Mouse (Mus musculus): ENCODE data around the gene Mrpl33. TPM values are rescaled to one million over a fixed set of nuclear protein-coding genes. Genes with fewer than 3 reads are reported as not detected.
A peak's percentile ranks its signal among the peaks of the same experiment; 100 is the strongest.

Mrpl33 gene
- polyA plus RNA-seq, 1 experiment from 2014 or later = 165 TPM

DNA sequence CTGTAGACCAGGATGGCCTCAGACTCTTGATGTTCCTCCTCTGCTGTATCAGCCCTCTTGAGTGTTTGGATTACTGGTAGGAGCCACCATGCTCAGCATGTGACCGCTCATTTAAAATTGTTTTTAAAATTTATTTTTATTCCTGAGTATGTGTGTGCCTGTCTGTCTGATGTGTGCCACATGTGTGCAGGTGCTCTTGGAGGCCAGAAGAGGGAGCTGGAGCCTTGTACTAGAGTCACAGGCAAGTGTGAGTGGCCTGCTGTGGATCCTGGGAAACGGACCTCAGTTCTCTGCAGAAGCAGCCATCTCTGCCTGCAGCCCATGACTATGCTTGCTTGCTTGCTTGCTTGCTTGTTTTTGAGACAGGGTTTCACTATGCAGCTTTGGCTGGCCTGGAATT, 2.4 kb downstream of the Mrpl33 start:
- Histone ChIP-seq H3K9me3 (ENCODE audit: low read length) (no peaks in the 10 kb centered on the region), H3K4me1 (ENCODE audit: insufficient read depth) (peaks cover 16% of the 10 kb centered on the region), H3K9ac (replicated peaks) (no peak overlapping the region), H3K27ac (ENCODE audit: low read depth) (no peak overlapping the region), H3K27me3 (ENCODE audit: insufficient read depth, low read length) (no peaks in the 10 kb centered on the region), H3K4me3 (ENCODE audit: low read depth, low read length) (no peak overlapping the region), H3K4me2 (ENCODE audit: low read depth, low read length) (no peak overlapping the region), H3K36me3 (replicated peaks; ENCODE audit: insufficient read depth, low read length) (no peaks in the 10 kb centered on the region)
- ATAC-seq (no peak), DNase-seq (no peak)
- TF ChIP-seq CTCF (IDR thresholded peaks at IDR 0.05; ENCODE audit: low read depth) (peak; percentile 54), EP300 (IDR thresholded peaks at IDR 0.05; ENCODE audit: low read depth) (no peak)
- 73% methylated on average over 2 of the region's 2 CpGs for WGBS (ENCODE audit: insufficient replicate concordance)

DNA sequence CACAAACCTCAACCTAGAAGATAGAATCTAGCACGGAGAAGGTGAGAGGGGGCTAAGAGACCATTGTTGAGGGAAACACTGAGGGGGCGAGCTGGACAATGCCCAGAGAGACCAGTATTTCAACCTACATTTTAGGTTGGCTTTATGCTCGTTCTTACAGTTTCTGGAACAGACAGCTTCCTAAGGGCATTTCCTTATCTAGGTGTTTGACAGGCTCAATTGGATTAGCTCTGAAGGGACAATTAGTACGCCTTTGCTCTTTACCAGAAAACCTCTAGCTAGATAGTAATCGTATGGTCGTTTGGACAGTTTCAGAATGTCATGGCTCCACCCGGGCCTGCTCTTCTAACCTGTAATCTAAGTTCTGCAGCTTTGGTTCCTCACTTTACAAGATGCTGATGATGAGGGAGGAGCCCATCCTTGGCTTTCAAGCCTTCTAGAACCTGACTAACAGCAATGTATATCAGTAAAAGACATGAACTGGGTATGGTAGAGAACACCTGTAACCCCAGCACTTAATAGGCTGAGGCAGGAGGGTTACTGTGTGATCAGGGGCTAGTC, 4.5 kb downstream of the Mrpl33 start:
- H3K36me3 ChIP-seq (replicated peaks; ENCODE audit: insufficient read depth, low read length) = no peaks in the 10 kb centered on the region
- no peak for DNase-seq
- H3K4me3 ChIP-seq (ENCODE audit: low read depth, low read length) = no peak overlapping the region
- ATAC-seq = no peak
- no peak for TF ChIP-seq CTCF (IDR thresholded peaks at IDR 0.05; ENCODE audit: low read depth)
- TF ChIP-seq EP300 (IDR thresholded peaks at IDR 0.05; ENCODE audit: low read depth) = no peak
- no peaks in the 10 kb centered on the region for H3K9me3 ChIP-seq (ENCODE audit: low read length)
- no peaks in the 10 kb centered on the region for H3K27me3 ChIP-seq (ENCODE audit: insufficient read depth, low read length)
- 63% methylated on average over 7 of the region's 7 CpGs for WGBS (ENCODE audit: insufficient replicate concordance)
- H3K27ac ChIP-seq (ENCODE audit: low read depth) = no peak overlapping the region
- H3K9ac ChIP-seq (replicated peaks) = no peak overlapping the region
- no peak overlapping the region for H3K4me2 ChIP-seq (ENCODE audit: low read depth, low read length)
- H3K4me1 ChIP-seq (ENCODE audit: insufficient read depth) = peaks cover 17% of the 10 kb centered on the region

DNA sequence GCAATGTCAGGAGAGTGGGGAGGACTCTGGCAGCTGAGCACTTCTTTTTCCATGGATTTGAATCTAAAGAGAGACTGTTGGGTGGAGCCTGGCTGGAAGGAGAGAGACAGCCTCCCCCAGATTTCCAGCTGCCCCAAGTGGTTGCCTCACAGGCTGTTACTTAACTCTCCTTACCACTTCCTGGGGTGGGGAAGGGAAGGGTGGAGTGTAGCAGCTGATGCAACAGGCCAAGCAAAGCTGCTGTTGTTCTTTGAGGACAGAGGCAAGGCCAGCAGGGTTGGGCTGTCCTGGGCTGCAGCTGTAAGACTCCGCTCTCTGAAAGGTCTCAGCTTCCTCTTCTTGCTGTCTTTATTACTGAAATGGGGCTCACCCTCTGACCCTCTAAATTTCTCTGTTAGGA, 5.6 kb downstream of the Mrpl33 start:
- Histone ChIP-seq H3K36me3 (replicated peaks; ENCODE audit: insufficient read depth, low read length) (no peaks in the 10 kb centered on the region), H3K4me2 (ENCODE audit: low read depth, low read length) (0 out of 2 replicates have a peak overlapping the region, but pooled peaks have one; percentile 26), H3K4me1 (ENCODE audit: insufficient read depth) (peaks cover 6% of the 10 kb centered on the region), H3K9me3 (ENCODE audit: low read length) (no peaks in the 10 kb centered on the region), H3K27ac (ENCODE audit: low read depth) (peak overlapping the region; percentile 83), H3K9ac (replicated peaks) (0 out of 2 replicates have a peak overlapping the region, but pooled peaks have one; percentile 8), H3K4me3 (ENCODE audit: low read depth, low read length) (no peak overlapping the region), H3K27me3 (ENCODE audit: insufficient read depth, low read length) (no peaks in the 10 kb centered on the region)
- ATAC-seq (peak; percentile 88), DNase-seq (peak; percentile 64)
- TF ChIP-seq CTCF (IDR thresholded peaks at IDR 0.05; ENCODE audit: low read depth) = no peak
- TF ChIP-seq EP300 (IDR thresholded peaks at IDR 0.05; ENCODE audit: low read depth) = peak; percentile 62; the same call in 1 of the 2 replicates
- WGBS (ENCODE audit: insufficient replicate concordance) = 47% methylated on average over 1 of the region's 1 CpGs

- no peak overlapping the region for H3K4me2 ChIP-seq (ENCODE audit: low read depth, low read length)
- WGBS (ENCODE audit: insufficient replicate concordance) = 83% methylated on average over 6 of the region's 6 CpGs
- no peaks in the 10 kb centered on the region for H3K36me3 ChIP-seq (replicated peaks; ENCODE audit: insufficient read depth, low read length)
- no peak for DNase-seq
- no peak overlapping the region for H3K9ac ChIP-seq (replicated peaks)
- no peaks in the 10 kb centered on the region for H3K9me3 ChIP-seq (ENCODE audit: low read length)
- ATAC-seq = no peak
- no peak overlapping the region for H3K4me3 ChIP-seq (ENCODE audit: low read depth, low read length)
- H3K27me3 ChIP-seq (ENCODE audit: insufficient read depth, low read length) = no peaks in the 10 kb centered on the region
- TF ChIP-seq CTCF (IDR thresholded peaks at IDR 0.05; ENCODE audit: low read depth) = no peak
- TF ChIP-seq EP300 (IDR thresholded peaks at IDR 0.05; ENCODE audit: low read depth) = no peak
- H3K4me1 ChIP-seq (ENCODE audit: insufficient read depth) = peaks cover 4% of the 10 kb centered on the region; the same call in 1 of the 2 replicates
- H3K27ac ChIP-seq (ENCODE audit: low read depth) = no peak overlapping the region
These were observed 7.0 kb downstream of the Mrpl33 start for GRCm38 (mm10) chr5:31603766-31604165.

- no peak overlapping the region for H3K27ac ChIP-seq (ENCODE audit: low read depth)
- 47% methylated on average over 3 of the region's 3 CpGs for WGBS (ENCODE audit: insufficient replicate concordance)
- DNase-seq = no peak
- no peak overlapping the region for H3K4me2 ChIP-seq (ENCODE audit: low read depth, low read length)
- H3K36me3 ChIP-seq (replicated peaks; ENCODE audit: insufficient read depth, low read length) = no peaks in the 10 kb centered on the region
- no peak overlapping the region for H3K4me3 ChIP-seq (ENCODE audit: low read depth, low read length)
- no peak overlapping the region for H3K9ac ChIP-seq (replicated peaks)
- H3K4me1 ChIP-seq (ENCODE audit: insufficient read depth) = peaks cover 4% of the 10 kb centered on the region; the same call in 1 of the 2 replicates
- no peaks in the 10 kb centered on the region for H3K9me3 ChIP-seq (ENCODE audit: low read length)
- no peak for ATAC-seq
- TF ChIP-seq EP300 (IDR thresholded peaks at IDR 0.05; ENCODE audit: low read depth) = no peak
- TF ChIP-seq CTCF (IDR thresholded peaks at IDR 0.05; ENCODE audit: low read depth) = no peak
- no peaks in the 10 kb centered on the region for H3K27me3 ChIP-seq (ENCODE audit: insufficient read depth, low read length)
These were observed 9.4 kb downstream of the Mrpl33 start for GRCm38 (mm10) chr5:31606151-31606550.

DNA sequence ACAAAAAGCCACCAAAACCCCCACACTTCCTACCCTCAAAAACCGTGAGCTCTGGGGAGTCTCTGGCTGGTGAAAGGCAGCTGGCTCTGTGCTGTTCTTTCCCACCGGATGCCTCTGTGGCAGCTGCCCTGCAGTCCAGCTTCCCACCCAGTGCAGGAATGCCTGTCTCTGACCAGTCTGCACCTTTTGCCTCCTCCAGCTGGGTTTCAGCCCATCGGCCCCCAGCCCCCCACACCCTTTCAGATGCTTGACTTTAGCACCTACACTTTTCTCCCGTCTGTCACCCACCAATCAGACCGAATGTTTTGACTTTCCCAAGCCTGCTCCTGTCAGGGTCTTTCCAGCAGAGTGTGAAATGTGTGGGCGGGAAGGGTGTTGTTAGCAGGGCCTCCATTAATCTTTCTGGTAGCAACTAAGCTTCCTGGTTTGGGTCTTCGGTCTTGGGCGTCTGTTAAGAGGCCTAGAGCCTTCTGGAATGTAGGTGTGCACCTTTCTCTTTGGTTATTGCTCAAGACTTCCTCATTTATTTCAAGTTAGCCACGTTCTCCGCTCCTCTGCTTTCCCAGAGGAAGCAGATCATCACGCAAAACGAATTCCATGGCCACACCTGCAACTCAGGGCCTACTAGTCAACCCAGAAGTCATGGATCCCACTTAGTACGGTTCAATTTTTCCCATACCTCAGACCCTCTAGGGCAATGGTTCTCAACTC, 13.8 kb downstream of the Mrpl33 start:
- WGBS (ENCODE audit: insufficient replicate concordance) = 66% methylated on average over 13 of the region's 13 CpGs
- Histone ChIP-seq H3K4me3 (ENCODE audit: low read depth, low read length) (no peak overlapping the region), H3K27ac (ENCODE audit: low read depth) (no peak overlapping the region), H3K9me3 (ENCODE audit: low read length) (no peaks in the 10 kb centered on the region), H3K9ac (replicated peaks) (no peak overlapping the region), H3K4me1 (ENCODE audit: insufficient read depth) (peaks cover 12% of the 10 kb centered on the region), H3K4me2 (ENCODE audit: low read depth, low read length) (no peak overlapping the region), H3K36me3 (replicated peaks; ENCODE audit: insufficient read depth, low read length) (no peaks in the 10 kb centered on the region), H3K27me3 (ENCODE audit: insufficient read depth, low read length) (no peaks in the 10 kb centered on the region)
- no peak for TF ChIP-seq CTCF (IDR thresholded peaks at IDR 0.05; ENCODE audit: low read depth)
- no peak for TF ChIP-seq EP300 (IDR thresholded peaks at IDR 0.05; ENCODE audit: low read depth)
- DNase-seq (no peak), ATAC-seq (no peak)

Measured in liver, postnatal 0 days (tissue).